Mouse (Mus musculus): Measurements from ENCODE around the gene Rrnad1.
"Not testable (repeated sequence)": the region's sequence is repeated elsewhere in the genome, so short reads cannot be mapped to it uniquely, and the experiment has no call there.

Rrnad1 gene

DNA sequence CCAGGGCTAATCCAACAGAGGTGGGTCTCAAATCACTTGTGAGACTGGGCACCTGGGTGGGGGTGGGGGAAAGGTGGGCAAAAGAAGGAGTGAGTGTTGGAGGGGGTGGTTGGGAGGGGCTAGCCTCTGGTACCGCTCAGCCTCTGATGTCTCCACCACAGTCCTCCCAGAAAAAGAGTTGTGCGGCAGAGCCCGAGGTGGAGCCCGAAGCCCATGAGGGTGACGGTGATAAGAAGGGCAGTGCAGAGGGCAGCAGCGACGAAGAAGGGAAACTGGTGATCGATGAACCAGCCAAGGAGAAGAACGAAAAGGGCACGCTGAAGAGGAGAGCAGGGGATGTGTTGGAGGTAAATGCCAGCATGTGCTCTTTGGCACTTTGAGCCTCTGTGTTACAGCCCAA lies 16.6 kb downstream of the Rrnad1 start:
- DNase-seq (ENCODE audit: low spot score in 2 of 2): no peak

DNA sequence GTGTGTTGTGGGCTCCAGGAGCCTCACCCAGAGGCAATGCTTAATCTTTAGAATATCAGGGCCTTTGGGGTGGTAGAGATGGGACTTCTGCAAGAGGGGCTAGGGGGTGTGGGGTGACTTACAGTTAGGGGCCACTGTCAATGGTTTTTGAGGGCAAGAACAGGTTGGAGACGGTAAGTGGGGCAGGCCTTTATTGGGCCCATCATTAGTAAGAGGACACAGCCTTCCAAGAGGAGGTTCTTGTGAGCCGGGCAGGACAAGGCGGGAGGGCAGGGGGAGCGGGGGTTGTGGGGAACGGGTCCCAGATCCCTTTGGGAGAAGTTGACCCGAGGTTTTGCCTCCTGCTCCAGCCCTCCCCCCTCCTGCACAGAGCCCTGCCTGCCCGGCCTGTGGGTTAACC lies 17.0 kb downstream of the Rrnad1 start:
- no peak for DNase-seq (ENCODE audit: low spot score in 2 of 2)

- DNase-seq (ENCODE audit: low spot score in 2 of 2): no peak
Observed at GRCm38 (mm10) chr3:87910573-87911141, 19.9 kb downstream of the Rrnad1 start.

GRCm38 (mm10) chr3:87909874-87910273 lies 20.6 kb downstream of the Rrnad1 start:
- DNase-seq (ENCODE audit: low spot score in 2 of 2): no peak

- no peak for DNase-seq (ENCODE audit: low spot score in 2 of 2)
Observed at GRCm38 (mm10) chr3:87909381-87909780, 21.1 kb downstream of the Rrnad1 start.

- no peak for DNase-seq (ENCODE audit: low spot score in 2 of 2)
Observed at GRCm38 (mm10) chr3:87907906-87908305, 22.6 kb downstream of the Rrnad1 start.

DNA sequence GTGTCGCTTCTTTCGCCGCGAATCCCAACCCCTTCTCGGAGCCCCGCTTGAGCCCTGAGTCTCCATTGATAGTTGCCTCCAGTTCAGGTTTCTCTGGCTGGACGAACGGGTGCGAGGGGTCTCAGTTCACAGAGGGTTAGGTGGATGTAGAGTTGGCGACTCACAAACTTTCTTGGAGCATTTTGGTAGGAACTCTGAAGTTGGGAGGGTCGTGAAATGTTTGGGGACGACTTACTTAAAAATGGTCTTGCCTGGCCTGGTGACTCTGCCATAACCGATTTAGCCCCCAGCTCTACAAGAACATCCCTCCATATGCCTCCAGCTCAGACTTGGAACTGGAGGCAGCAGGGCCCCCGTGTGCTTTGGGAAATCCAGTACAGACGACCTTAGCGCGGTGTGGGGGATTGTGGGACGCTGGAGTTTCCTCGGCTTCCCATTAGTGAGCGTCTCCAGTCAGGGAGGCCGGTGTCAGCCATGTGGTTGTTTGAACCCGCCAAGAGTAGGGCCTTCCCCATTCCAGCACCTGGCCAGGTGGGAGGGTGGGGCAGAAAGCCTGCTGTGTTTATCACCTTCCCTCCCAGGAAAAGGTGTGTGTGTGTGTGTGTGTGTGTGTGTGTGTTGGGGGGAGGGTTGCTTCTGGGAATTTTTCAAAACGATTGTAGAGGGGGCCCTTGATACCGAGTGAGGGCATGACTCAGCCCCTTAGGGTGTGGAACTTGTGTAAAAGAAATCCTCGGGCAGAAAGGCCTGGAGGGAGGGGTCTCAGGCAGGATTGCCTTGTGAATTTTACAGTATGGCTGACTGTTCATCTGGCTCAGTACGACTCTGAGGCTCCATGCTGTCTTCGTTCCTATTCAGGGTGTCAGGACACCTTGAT lies 23.3 kb downstream of the Rrnad1 start:
- no peak for DNase-seq (ENCODE audit: low spot score in 2 of 2)

- peak; percentile 30 for DNase-seq (ENCODE audit: low spot score in 2 of 2)
Observed at GRCm38 (mm10) chr3:87906601-87906980, 23.9 kb downstream of the Rrnad1 start.

GRCm38 (mm10) chr3:87905880-87906485 lies 24.5 kb downstream of the Rrnad1 start, which contains the start of gene Hdgf:
TSS of gene Hdgf (plus strand) at chr3:87906321.
- peak; percentile 86 to 91 for DNase-seq (ENCODE audit: low spot score in 2 of 2)

DNA sequence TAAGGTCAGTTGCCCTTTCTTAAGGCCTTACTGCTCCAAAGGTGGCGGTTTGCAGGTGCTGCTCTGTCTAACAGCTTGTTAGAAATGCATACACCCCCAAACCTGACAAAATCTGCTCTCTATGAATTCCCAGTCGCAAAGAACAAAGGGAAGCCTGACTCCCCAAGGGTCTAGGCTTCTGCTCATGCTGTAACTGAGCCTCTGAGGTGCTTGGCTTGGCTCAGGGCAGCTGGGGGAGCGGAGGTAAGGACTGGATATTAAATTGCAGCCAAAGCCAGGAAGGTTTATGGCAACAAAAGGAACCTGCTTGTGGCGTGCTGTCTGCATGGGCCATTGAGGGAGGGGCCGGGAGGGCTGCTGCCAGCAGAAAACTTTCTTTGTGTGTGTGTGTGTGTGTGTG lies 26.7 kb downstream of the Rrnad1 start:
- DNase-seq (ENCODE audit: low spot score in 2 of 2): no peak

DNA sequence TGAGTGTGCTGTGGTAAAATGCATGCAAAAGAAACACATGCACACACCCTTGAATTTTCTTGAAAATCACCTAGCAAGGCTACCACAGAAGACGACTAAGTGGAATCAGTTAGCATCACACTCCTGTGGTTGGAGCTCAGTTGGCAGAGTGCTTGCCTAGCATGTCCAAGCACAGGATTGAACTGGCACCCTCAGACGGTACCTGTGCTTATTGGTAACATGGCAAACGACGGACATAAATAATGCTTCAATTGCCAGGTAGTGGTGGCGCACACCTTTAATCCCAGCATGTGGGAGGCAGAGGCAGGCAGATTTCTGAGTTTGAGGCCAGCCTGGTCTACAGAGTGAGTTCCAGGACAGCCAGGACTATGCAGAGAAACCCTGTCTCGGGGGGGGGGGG lies 28.6 kb downstream of the Rrnad1 start:
- DNase-seq (ENCODE audit: low spot score in 2 of 2): not testable (repeated sequence)

- DNase-seq (ENCODE audit: low spot score in 2 of 2): peak in 1 of 2 experiments; percentile 28
Observed at GRCm38 (mm10) chr3:87901036-87901624, 29.4 kb downstream of the Rrnad1 start.

DNA sequence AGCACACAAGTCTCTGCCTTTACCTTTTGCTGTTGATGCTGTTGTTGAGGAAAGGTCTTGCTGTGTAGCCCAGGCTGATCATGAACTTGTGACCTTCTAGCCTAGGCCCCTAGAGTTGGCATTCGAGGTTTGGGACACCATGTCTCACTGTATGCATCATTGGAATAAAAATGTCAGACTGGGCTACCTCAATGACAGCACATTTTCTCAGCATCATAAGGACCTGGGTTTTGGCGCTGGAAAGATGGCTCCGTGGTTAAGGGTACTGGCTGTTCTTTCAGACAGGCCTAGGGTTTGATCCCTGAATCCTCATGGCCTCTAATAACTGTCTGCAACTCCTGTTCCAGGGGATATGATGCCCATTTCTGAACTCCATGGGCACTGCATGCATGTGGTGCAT lies 30.7 kb downstream of the Rrnad1 start:
- DNase-seq (ENCODE audit: low spot score in 2 of 2): no peak

GRCm38 (mm10) chr3:87899266-87899665 lies 31.3 kb downstream of the Rrnad1 start:
- no peak for DNase-seq (ENCODE audit: low spot score in 2 of 2)

- DNase-seq (ENCODE audit: low spot score in 2 of 2): no peak
Observed at GRCm38 (mm10) chr3:87893367-87893905, 37.1 kb downstream of the Rrnad1 start.

DNA sequence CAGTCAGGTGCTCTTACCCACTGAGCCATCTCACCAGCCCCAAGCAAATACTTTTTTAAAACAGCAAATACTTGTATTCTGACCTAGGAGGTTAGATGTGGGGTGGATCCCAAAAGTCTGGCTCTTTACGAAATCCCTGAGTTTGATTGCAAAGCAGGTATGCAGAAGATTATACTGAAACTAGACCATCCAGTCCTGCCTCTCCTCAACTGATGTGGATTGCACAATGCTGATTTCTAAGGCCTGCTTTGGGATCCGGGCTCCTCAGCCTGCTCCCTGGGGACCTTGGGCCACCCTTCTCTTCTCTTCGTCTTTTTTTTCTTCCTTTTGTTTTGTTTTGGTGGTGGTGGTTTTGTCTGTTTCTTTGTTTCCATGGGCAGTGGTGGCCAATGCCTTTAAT lies 39.0 kb downstream of the Rrnad1 start:
- DNase-seq (ENCODE audit: low spot score in 2 of 2): no peak

- DNase-seq (ENCODE audit: low spot score in 2 of 2): not testable (repeated sequence)
Observed at GRCm38 (mm10) chr3:87887400-87887799, 43.1 kb downstream of the Rrnad1 start.

- DNase-seq (ENCODE audit: low spot score in 2 of 2): no peak
Observed at GRCm38 (mm10) chr3:87886416-87886815, 44.1 kb downstream of the Rrnad1 start.

- peak; percentile 23 to 42 for DNase-seq (ENCODE audit: low spot score in 2 of 2)
Observed at GRCm38 (mm10) chr3:87886004-87886365, 44.5 kb downstream of the Rrnad1 start.

DNA sequence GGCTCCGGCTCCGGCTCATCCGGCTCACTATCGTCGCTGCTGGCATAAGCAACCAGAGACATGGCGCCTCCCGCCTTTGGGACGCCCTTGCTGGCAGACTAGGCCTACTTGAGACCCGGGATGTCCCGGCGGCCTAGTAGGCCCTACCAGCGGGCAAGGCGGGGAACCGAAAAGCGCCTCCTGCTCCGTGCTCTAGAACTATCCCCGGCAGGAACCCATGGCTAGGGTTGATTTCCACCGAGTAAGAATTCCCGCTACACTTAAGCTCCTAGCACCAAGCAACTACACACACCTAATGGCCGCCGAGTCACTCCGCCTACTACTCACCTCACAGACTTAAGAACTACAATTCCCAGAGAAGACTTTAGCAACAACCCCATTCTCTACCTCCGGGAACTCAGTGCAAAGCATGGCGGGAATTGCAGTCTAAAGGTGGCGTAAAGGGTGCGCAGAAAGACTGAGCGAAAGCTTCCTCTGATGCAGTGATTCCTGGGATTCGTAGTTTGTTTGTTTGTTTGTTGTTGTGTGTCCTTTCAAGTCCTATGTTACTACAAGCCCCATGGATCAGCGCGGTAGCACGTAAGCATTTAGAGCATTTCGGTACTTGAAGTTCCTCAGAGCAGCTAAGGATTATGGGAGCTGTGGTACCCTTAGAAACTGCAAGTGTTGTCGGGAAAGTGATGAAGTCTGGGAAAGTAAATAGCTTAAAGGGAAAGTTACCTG lies 45.1 kb downstream of the Rrnad1 start, which contains the start of gene Prcc:
Gene Prcc, minus strand, starts transcription at position 328 of the 723 bp plus-strand sequence.
- DNase-seq (ENCODE audit: low spot score in 2 of 2): peak; percentile 74 to 78

DNA sequence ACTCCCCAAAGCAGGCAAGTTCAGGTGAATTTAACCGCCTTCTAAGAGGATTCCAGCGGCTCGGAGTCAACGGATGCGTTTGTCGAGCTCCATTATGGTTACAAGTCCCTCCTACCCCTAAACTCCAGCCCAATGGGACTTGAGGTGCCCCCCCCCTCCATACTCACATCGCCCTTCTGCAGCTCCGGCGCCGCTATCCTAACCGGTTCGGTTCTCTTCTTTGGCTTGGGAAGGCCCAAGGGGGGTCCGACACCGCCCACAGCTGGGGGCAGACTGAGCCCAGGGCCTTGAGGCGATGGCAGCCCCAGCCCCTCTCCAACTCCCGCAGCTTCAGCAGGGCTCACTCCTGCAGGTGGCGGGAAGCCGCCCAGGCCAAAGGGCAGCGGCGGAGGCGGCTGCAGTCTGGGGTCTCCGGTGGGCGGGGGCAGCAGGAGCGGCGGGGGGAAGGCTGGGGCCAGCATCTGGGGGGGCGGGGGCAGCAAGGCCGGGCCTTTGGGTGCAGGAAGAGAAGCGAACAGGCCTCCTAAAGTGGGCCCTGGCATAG lies 45.7 kb downstream of the Rrnad1 start:
- peak in 1 of 2 experiments; percentile 27 for DNase-seq (ENCODE audit: low spot score in 2 of 2)
